Mouse (Mus musculus): ENCODE results near the gene Rbfox2.
"Not testable (repeated sequence)": the region's sequence is repeated elsewhere in the genome, so short reads cannot be mapped to it uniquely, and the experiment has no call there.

The Rbfox2 gene

DNA sequence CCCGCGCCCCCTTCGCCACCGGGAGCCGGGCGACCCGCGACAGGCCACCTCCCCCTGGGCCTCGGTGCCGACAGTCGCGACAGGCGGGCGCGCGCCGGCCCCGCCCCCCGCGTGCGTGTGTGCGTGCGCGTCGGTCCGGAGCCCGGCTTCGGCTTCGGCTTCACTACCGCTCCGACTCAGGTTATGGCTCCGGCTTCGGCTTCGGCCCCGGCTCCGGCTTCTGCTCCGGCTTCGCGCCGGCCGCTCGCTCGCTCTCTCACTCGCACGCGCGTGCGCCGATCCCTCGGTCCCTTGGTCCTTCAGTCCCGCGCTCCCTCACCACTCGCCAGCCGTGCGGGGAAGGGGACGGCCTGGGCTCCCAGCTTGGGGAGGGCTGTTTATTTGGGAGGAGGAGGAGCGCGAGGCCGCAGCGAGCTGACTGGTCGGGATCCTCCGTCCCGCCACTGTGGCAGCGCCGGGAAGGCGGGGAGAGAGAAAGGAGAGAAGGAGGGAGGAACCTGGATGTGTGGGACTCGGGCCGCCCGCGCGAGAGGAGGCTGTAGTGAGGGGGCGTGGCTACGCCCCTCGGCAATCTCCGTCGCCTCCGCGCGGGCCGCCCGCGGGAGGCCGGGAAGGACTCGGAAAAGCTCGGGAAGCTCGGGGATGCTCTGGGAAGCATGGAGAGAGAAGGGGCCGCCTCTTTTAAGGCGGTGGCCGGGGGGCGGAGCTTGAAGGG, at the start of gene Rbfox2:
Rbfox2 (minus strand) TSS at position 458 of the 715 bp plus-strand sequence.
- peak; percentile 38 to 68 for DNase-seq (ENCODE audit: low spot score in 2 of 2)

DNA sequence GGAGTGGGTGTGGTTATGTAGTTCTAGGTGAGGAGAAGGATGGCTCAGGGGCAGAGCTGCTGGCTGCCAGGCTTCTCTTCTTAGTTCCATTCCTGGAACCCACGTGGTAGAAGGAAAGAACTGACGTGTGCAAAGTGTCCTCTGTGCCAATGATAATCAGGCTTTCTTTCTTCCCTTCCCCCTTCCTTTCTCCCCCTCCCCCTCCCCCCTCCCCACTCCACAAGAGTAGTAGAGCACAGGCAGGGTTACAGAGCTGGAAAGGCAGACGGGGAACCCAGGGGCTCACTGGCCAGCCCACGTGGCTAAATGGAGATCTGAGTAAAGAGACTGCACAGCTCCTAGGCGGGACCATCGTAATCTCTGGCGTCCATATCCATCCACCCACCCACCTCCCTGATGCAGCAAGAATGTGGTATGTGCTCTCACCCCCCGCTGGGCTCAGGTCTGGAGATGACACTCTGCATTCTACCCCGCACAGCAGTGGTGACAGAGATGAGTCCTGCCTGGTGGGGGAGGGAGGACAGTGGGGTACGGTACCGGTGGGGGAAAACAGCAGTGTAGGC, 49.5 kb upstream of the Rbfox2 start:
- DNase-seq (ENCODE audit: low spot score in 2 of 2): no peak

DNA sequence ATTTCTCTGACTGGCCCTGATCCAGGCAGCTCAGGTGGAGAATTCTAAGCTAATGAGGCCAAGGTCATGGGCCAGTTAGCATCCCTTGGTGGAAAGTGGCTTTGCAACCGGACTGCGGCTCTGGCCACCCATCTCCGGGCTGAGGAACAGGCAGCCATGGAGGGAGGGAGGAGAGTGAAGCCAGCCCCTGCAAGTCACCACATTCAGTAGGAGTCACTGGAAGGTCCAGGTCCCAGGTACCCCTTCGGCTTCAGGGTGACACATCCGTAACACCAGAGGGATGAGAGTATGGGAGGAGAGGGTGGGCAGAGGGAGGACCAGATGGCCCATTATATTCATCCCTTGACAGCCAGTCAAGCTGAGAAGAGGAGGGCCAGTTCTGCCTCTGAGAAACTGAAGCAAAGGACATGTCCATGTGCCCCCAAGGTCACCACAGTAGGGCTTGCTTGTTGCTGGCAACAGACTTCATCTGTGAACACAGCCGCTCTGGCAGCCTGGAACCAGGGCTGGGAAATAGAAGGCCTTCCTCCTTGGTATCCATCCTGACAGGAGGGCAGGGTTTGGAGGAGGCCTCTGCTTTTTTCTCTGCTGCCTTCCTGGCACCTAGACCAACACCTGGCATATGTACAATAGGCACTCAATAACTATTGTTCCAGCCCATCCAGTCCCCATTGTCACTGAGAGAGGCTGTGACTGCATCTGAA, 48.2 kb upstream of the Rbfox2 start:
- DNase-seq (ENCODE audit: low spot score in 2 of 2): no peak

DNA sequence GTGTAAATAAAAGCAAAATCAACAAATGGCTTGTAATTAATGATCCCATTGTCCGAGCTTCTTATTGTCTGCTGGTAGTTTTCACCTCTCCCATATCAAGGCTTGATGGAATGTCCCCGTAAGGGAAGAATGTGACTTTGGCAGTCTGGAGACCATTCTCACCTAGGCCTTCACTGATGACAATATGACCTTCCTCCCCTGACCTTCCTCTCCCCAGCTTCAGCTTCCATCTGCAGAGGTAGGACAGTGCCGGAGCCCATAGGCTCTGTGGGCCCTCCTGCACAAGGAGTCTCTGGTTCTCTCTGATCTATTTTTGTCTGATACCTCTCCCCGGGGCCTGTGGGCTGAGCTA, 47.7 kb upstream of the Rbfox2 start:
- no peak for DNase-seq (ENCODE audit: low spot score in 2 of 2)

DNA sequence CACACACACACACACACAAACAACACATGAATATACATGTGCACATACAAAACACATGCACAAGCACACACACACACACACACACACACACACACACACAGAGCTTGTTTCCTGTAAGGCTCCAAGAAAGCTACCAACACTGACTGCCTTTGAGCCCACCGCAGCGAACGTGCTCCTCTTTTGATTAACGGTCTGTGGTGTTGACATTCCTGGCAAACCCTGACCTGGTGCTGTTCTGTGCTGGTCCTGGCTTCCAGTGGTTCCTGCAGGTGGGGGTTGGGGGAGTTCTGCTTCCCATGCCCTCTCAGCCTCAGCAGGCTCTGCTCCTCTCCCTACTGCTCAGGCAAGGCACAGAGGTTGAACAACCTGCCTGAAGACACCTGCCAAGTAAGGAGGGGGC, 47.0 kb upstream of the Rbfox2 start:
- no peak for DNase-seq (ENCODE audit: low spot score in 2 of 2)

DNA sequence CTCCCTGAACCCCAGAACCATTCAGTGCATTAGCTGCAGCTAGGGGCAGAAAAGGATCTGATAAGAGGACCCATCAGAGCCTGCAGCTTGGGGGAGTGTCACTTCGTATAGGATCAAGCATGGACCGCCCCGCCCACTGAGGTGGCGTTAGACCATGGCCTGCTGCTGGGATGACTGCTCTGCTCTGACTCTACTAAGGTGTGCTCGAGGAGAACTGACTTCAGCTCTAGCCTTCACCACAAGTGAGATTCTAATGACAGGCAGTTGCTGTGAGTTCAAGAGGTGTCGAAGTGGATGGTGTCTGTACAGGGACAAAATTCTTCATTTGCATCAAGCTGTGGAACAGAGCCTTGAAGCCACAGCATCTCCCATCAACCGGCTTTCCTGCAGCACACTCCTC, 46.1 kb upstream of the Rbfox2 start:
- no peak for DNase-seq (ENCODE audit: low spot score in 2 of 2)

DNA sequence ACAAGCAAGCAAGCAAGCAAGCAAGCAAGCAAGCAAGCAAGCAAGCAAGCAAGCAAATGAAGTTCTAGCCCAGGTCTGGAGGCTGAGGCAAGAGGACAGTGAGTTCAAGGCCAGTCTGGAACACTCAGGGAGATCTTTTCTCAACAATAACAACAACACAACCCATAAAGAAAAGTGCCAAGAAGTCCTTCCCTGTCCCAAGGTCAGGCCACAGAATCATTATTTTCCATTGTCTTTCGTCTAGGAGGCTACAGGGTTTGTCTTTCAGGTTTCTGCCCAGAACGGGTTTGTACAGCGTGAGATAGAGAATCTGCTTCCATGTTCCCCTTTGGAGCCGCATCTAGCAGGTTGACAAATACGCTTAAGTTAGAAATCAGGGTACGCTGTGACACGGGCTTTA, 43.3 kb upstream of the Rbfox2 start:
- DNase-seq (ENCODE audit: low spot score in 2 of 2): no peak

DNA sequence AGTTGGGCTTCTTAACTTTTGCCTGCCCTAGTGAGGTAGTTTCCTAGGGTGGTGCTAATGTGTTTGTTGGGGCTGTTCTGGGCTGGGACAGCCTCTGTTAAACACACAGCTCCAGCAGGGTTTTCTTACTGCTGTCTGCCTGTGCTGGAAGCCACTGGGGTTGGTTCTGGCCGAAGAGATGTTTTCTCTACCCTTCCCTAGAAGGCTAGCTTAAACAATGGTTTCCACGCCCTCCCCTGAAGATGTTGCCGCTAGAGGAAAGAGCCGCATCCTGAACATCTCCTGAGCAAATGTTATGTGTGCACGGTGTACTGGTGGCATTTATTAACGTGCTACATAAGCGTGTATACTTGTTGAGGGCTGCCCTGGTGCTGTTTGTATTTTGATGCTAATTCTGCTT, 41.3 kb upstream of the Rbfox2 start:
- DNase-seq (ENCODE audit: low spot score in 2 of 2): no peak

DNA sequence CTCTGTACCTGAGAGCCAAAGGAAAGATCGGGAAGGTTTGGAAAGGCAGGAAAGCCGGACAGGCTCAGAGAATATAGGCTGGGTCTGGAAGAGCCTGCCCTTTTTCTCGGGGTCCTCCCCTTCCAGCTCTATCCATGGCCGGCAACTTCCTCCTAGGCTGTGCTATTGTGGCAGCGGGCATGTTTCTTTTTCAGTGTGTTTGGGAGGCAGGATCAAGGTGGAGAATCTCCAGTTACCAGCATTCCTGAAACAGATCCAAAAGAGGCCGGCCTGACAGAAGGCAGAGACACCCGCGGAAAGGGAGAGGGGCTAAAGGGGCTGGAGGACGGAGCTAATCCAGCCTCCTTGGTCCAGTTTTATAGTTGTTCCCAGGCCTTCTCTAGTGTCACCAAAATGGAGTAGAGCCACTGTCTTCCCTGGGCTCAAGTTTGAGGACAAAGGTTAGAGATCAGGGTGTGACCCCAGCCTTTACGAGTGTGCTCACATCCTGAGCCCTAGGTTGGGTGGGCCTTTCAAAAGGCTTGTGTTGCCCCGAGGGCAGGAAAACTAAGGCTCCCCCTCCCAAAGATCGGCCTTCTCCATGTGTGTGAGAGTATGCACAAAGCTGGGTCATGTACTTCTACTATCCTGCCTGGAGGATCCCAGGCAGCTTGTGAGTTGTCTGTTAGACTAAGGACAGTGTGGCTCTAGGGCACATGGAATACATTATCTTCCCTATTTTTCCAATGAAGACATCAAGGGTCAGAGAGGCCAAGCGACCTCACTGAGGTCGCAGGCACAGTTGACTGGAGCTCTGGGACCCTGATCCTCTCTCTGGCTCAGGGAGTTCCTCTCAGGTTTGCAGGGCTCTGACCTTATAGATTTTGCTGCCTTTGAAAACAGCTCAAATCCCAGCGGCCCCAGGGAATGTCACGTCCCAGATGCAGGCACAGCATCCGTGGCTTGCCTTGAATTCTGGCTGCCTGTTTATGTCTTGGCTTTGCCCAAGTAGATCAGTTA, 37.6 kb upstream of the Rbfox2 start:
- DNase-seq (ENCODE audit: low spot score in 2 of 2): no peak

DNA sequence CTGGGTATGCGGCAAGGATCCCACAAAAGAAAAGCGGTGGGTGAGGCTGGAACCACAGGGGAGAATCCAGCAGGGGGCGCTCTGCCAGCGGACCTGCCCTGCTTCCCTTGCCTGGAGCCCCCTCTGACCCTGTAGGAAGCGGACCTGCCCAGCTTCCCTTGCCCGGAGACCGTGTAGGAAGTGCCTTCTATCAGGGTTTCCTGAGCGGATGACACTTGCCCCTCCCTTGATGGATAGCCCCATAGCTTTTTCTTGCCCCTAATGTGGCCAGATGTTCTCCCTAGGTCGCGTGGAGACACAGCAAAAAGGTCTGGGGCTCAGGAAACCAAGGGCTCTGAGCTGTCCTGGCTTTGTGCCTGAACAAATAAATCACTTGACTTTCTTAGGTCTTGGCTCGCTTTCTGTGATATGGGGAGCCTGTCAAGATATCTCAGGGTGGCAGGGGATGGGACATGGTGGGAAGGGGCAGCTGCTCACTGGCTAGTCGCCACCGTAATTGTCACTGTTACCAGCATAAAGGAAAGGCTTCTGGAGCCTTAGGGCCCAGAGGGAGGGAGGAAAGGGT, 36.8 kb upstream of the Rbfox2 start:
- peak; percentile 34 to 77 for DNase-seq (ENCODE audit: low spot score in 2 of 2)

DNA sequence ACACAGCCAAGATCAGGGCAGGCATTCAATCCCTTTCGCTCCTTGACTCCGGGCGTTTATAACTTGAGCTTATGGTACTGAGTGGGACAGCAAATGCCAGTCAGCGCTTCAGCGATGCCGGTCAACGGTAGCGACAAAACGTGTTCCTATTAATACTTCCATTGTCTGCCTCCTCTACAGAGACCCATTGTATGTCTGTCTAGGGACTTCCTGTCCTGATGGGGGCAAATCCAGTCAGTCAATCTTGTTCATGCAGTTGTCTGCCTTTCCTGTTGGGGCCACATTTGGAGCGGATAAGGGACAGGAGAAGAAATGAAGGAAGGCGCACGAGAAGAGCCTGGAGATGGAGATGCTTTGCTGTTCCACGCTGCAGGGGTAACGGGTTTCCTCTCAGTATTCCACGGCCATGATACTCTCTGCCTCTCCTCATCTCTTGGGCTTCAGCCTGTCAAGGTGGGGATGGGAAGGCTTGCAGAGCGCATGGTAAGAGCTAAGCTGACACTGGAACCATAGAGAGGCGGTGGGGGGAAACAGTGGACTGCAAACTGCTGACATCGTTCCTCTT, 36.2 kb upstream of the Rbfox2 start:
- DNase-seq (ENCODE audit: low spot score in 2 of 2): no peak

DNA sequence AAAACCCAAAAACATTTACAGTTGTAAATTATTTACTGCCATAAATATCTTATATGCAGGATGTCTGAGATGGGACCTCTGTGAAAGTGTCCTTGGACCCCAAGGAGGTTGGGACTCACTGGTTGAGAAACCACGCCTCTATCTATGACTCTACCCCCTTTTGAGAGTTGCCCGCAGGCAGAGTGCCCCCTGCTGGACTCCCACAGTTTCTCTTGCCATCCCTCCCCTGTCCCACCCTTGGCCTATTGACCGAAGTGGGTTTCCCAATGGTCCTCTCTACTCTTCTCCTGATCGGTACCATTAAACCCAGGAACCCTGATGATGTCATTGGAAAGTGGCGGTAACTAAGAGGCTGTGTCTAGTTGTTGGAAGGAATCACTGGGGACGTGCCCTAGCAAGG, 35.2 kb upstream of the Rbfox2 start:
- DNase-seq (ENCODE audit: low spot score in 2 of 2): no peak

DNA sequence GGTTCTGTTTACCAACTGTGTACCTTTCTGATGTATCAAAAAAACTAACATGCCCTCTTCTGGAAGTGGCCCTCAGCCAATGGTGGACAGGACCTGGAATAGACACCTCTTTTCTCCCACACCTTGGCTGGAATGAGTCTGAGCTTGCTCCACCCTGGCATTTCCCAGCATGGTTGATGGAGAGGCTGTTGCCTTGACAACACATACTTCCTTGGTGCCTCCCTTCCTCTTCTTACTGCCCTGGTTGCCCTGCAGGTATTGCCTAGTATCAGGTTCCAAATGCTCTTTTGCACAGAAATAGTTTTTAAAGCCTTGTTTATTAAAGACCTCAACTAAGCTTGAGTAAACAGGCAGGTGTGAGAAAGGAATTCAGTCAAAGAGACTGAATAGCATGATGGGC, 33.8 kb upstream of the Rbfox2 start:
- no peak for DNase-seq (ENCODE audit: low spot score in 2 of 2)

DNA sequence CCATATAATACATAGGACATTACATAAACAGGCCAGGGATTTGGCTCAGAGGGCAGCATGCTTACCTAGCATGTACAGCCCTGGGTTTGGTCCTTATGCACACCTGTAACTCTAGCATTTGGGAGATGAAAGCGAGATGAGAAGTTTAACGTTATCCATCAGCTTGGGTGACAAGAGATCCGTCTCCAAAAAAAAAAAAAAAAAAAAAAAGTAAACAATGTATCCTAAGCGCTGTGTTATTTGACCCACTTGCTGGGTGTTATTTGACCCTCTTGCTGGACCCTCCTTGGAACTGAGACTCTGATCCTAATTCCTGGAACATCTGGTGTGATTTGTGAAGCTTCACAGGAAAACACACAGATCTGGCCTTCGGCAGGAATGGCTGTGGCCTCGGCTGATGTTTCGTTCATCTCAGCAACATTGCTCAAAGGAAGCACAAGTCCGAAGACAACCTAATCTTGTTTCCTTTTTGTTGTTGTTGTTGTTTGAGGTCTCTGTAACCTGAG, 32.2 kb upstream of the Rbfox2 start:
- no peak for DNase-seq (ENCODE audit: low spot score in 2 of 2)

DNA sequence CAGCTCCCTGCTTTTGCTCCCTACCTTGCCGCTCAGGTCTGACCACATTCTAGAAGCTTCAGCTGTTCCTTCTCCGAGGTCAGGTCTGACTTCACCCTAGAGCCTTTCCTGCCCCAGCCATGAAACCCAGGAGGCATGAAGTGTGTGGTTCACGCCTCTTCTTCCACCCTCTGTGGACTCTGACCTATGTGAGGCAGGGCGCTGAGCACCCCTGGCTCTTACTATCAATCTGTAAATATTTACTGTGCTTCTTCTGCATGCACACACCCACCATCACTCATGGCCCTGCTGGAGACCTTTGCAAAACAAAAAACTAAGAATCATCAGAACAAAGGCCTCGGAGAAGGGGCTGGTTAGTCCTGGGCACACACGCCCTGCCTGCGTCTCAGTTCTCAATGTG, 31.6 kb upstream of the Rbfox2 start:
- DNase-seq (ENCODE audit: low spot score in 2 of 2): no peak

DNA sequence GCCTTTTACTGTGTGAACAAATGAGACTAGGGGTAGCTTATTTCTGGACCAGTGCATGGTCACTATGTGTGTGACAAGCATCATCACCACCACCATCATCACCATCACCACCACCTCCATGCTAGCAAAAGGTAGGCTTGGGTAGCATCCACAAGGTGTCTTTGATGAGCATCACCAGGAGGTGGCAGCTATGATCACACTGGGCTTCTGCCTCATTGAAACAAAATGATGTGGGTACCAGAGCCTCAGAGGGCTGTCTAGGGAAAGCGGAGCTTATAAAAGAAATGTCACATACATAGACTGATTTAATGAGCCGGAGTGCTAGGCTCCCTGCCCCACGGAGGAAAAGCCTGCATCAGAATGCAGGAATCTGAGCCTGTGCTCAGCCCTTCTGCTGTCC, 31.1 kb upstream of the Rbfox2 start:
- DNase-seq (ENCODE audit: low spot score in 2 of 2): no peak

DNA sequence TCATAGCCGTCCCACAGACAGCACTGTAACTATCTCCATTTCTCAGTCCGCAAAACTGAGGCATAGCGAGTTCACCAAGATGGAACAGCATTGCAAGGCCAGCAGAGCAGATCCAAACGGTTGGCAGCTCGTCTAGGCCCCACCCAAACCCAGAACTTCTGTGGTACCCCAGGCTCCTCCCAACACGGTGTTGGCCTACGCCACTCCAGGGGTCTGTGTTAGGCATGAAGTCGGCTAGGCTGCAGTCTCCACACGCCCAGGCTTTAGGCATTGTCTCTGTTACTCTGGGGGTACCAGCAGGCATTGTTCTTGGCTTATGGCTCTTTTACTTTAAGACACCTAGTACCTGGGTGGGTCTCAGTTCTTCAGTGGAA, 30.2 kb upstream of the Rbfox2 start:
- no peak for DNase-seq (ENCODE audit: low spot score in 2 of 2)

DNA sequence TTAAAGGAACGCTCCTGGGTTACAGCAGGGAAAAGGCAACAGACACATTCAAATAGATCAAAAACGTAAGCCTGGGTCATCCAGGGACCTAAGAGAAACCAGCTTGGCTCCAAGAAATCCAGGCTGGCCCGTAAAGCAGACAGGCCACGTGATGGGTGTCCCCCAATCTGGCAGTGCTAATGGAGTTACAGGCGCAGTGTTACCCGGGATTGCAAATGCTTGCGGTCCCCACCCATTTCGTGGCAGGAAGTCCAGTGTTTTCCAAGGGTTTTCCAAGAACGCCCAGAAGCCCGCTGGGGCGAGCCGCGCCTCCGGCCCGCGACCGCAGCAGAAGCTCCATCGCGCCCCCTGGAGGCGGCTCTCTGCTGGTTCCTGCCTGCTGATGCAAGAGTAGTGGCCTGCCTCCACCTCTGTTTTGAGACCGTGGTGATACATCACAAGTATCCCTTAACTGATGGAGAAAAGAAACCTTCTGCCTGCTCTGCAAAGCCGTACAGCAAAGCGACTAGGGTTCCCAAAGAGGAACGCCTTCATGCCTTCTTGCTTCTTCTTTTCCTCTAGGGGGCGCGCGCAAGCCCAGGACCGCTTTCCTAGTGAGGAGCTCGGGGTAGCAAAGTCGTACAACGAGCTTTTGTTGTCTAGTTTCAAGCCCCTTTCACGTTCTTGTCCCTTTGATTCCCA, 29.6 kb upstream of the Rbfox2 start:
- peak; percentile 39 to 78 for DNase-seq (ENCODE audit: low spot score in 2 of 2)

DNA sequence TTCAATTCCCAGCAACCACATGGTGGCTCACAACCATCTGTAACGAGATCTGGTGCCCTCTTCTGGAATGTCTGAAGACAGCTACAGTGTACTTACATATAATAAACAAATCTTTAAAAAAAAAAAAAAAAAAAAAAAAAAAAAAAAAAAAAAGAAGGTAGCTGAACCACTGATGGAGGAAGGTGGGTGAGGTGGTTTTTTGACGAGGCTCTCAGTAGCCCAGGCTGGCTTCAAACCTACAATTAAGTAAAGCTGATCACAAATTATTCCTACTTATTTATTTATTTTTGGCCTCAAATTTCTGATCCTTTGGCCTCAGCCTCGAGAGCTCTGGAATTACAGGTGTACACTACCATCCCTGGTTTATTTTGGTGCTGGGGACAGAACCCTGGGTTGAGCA, 28.4 kb upstream of the Rbfox2 start:
- DNase-seq (ENCODE audit: low spot score in 2 of 2): not testable (repeated sequence)

DNA sequence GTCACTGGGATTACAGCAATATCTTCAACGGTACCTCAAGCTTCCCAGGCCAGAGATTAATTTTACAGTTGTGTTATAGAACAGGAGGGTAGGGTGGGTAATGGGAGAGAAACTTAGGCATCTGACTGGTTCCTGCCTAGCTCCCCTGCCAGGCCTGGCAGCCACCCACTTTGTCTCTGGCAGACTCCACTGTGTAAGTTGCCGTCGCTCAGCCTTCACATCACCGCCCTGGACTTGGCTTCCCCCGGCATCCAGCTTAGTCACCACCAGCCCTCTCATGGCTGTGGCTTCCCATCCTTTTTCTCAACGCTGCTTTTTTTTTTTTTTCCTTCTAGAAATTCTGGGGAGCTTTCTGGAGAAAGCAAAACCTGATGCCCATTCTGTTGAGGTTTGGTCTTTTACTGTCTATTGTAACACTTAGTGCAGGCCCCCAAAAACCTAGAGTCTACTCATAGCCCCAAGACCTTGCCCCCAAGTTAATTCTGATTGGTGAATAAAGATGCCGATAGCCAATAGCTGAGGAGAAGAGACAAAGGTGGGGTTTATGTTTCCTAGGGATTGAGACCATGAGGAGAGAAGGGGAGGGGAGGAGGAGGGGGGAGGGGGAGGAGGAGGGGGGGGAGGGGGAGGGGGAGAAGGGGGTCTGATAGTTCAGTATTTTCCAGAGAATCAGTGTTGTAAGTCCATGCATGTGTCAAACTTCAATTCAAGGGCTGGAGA, 25.6 kb upstream of the Rbfox2 start:
- no peak for DNase-seq (ENCODE audit: low spot score in 2 of 2)

Measured in spleen, postnatal 4 days (tissue).